Mouse (Mus musculus): ENCODE data around the gene Atn1. TPM values are rescaled to one million over a fixed set of nuclear protein-coding genes. Genes with fewer than 3 reads are reported as not detected.

Gene Atn1
- polyA plus RNA-seq, 1 experiment from 2014 or later = 15.2 TPM

- 90% methylated on average over 7 of the region's 7 CpGs for WGBS
- peaks cover 38% of the 10 kb centered on the region for H3K36me3 ChIP-seq (replicated peaks)
Observed at GRCm38 (mm10) chr6:124696441-124697150, 59.7 kb downstream of the Atn1 start.

GRCm38 (mm10) chr6:124694166-124694955 is 62.0 kb downstream of the Atn1 start:
- 72% methylated on average over 15 of the region's 15 CpGs for WGBS
- peaks cover 20% of the 10 kb centered on the region for H3K4me1 ChIP-seq
- peaks cover 16% of the 10 kb centered on the region for H3K36me3 ChIP-seq (replicated peaks)
- no peak overlapping the region for H3K27ac ChIP-seq (replicated peaks)
- H3K4me3 ChIP-seq = no peak overlapping the region
- H3K27me3 ChIP-seq (replicated peaks; ENCODE audit: low read depth, poor library complexity, severe bottlenecking) = no peaks in the 10 kb centered on the region
- DNase-seq (ENCODE audit: low spot score) = no peak
- no peaks in the 10 kb centered on the region for H3K9me3 ChIP-seq

More at GRCm38 (mm10) chr6:124696441-124697150, 59.7 kb downstream of the Atn1 start:
- H3K27ac ChIP-seq (replicated peaks) = no peak overlapping the region
- no peak for DNase-seq (ENCODE audit: low spot score)
- H3K9me3 ChIP-seq = no peaks in the 10 kb centered on the region
- peaks cover 20% of the 10 kb centered on the region for H3K4me1 ChIP-seq
- H3K27me3 ChIP-seq (replicated peaks; ENCODE audit: low read depth, poor library complexity, severe bottlenecking) = no peaks in the 10 kb centered on the region
- H3K4me3 ChIP-seq = no peak overlapping the region

DNA sequence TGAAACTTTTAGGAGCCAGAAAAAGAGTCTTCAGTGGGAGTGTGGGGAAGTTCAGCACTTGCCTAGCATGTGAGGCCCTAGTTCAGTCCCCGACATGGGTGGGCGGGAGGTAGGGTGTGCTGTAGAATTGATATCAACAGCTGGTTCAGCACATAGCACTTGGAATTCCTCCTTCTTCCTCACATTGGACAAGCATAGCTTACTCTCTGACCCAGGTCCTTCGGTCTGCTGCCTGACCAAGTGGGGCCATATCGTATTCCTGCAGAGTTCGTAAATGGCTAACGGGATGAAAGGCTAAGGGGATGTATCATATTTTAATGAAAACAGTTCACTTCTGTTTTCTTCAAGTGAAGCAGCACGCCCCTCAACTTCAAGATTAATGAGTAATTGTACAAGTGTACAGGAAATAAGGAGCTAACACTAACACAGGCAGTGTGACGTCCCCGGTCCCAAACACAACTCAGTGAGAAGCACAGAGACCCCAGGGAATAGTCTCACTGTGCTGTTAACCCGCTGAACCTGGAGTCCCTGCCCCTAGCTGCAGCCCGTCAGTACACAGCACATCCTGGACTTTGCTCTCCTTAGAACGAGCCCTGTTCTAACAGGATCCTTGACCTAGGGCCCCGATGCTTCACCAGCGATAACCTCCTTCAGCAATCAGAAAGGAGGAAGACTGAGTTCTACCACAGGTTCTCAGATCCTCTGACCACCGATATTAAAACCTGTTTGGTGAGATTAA is 62.9 kb downstream of the Atn1 start:
- WGBS = 70% methylated on average over 15 of the region's 15 CpGs
- H3K27me3 ChIP-seq (replicated peaks; ENCODE audit: low read depth, poor library complexity, severe bottlenecking) = no peaks in the 10 kb centered on the region
- peaks cover 7% of the 10 kb centered on the region for H3K36me3 ChIP-seq (replicated peaks)
- H3K9me3 ChIP-seq = no peaks in the 10 kb centered on the region
- H3K4me3 ChIP-seq = no peak overlapping the region
- peaks cover 20% of the 10 kb centered on the region for H3K4me1 ChIP-seq
- no peak overlapping the region for H3K27ac ChIP-seq (replicated peaks)
- DNase-seq (ENCODE audit: low spot score) = no peak

MicroRNA genes within 50 kb of the gene (microRNA counts, 519-probe panel; counts per million panel counts)
- microRNA mmu-miR-141 = 2,955 counts per million, percentile 68 among the panel's probes with 10 or more counts
- microRNA mmu-miR-200c = 5,451 counts per million, percentile 90 among the panel's probes with 10 or more counts

Small RNA genes lying within 50 kb of the gene (microRNA-seq; reads per million reads assigned to microRNA genes)
- gene Mir141 (670 reads per million, percentile 71 among the genes with 10 or more reads in this experiment), gene Mir200c (3,637 reads per million, percentile 86 among the genes with 10 or more reads in this experiment)

Other genes starting within 250 kb of the Atn1 start
- gene C1ra, start 244.1 kb downstream of the Atn1 start, polyA plus RNA-seq (2016; fragmentation: Nextera tagmentation; extraction: Ambion mirVana) = 0.13 TPM in 1 of 2 replicates, not detected in the other
- gene C1s1, start 214.2 kb downstream of the Atn1 start, polyA plus RNA-seq (2016; fragmentation: Nextera tagmentation; extraction: Ambion mirVana) = 0.70 and 1.2 TPM in 2 replicates
- not detected in 2 replicates for gene C1rb, start 186.2 kb downstream of the Atn1 start, polyA plus RNA-seq (2016; fragmentation: Nextera tagmentation; extraction: Ambion mirVana)
- not detected in 2 replicates for gene C1s2, start 120.4 kb downstream of the Atn1 start, polyA plus RNA-seq (2016; fragmentation: Nextera tagmentation; extraction: Ambion mirVana)
- gene Lpcat3, start 93.5 kb downstream of the Atn1 start, polyA plus RNA-seq (2016; fragmentation: Nextera tagmentation; extraction: Ambion mirVana) = 41.4 and 46.6 TPM in 2 replicates
- 233 and 257 TPM in 2 replicates for gene Emg1, start 44.3 kb downstream of the Atn1 start, polyA plus RNA-seq (2016; fragmentation: Nextera tagmentation; extraction: Ambion mirVana)
- 473 and 496 TPM in 2 replicates for gene Phb2, start 44.2 kb downstream of the Atn1 start, polyA plus RNA-seq (2016; fragmentation: Nextera tagmentation; extraction: Ambion mirVana)
- 9.3 and 10.4 TPM in 2 replicates for gene Ptpn6, start 17.8 kb downstream of the Atn1 start, polyA plus RNA-seq (2016; fragmentation: Nextera tagmentation; extraction: Ambion mirVana)
- 425 and 454 TPM in 2 replicates for gene Grcc10, start 15.2 kb downstream of the Atn1 start, polyA plus RNA-seq (2016; fragmentation: Nextera tagmentation; extraction: Ambion mirVana)
- gene Gm45234, start 503 bp downstream of the Atn1 start, polyA plus RNA-seq (2016; fragmentation: Nextera tagmentation; extraction: Ambion mirVana) = not detected in 2 replicates
- gene Eno2, start 13.1 kb upstream of the Atn1 start, polyA plus RNA-seq (2016; fragmentation: Nextera tagmentation; extraction: Ambion mirVana) = 2.3 and 2.4 TPM in 2 replicates
- 0.50 and 0.74 TPM in 2 replicates for gene Lrrc23, start 23.2 kb upstream of the Atn1 start, polyA plus RNA-seq (2016; fragmentation: Nextera tagmentation; extraction: Ambion mirVana)
- gene Spsb2, start 52.1 kb upstream of the Atn1 start, polyA plus RNA-seq (2016; fragmentation: Nextera tagmentation; extraction: Ambion mirVana) = 7.1 and 8.3 TPM in 2 replicates
- 829 and 899 TPM in 2 replicates for gene Tpi1, start 57.8 kb upstream of the Atn1 start, polyA plus RNA-seq (2016; fragmentation: Nextera tagmentation; extraction: Ambion mirVana)
- 191 and 212 TPM in 2 replicates for gene Usp5, start 73.0 kb upstream of the Atn1 start, polyA plus RNA-seq (2016; fragmentation: Nextera tagmentation; extraction: Ambion mirVana)
- gene Cdca3, start 73.0 kb upstream of the Atn1 start, polyA plus RNA-seq (2016; fragmentation: Nextera tagmentation; extraction: Ambion mirVana) = 225 and 238 TPM in 2 replicates
- 0.60 and 0.97 TPM in 2 replicates for gene Gnb3, start 83.8 kb upstream of the Atn1 start, polyA plus RNA-seq (2016; fragmentation: Nextera tagmentation; extraction: Ambion mirVana)
- 12.2 and 17.0 TPM in 2 replicates for gene P3h3, start 101.2 kb upstream of the Atn1 start, polyA plus RNA-seq (2016; fragmentation: Nextera tagmentation; extraction: Ambion mirVana)
- 1.3 and 1.4 TPM in 2 replicates for gene Gpr162, start 107.5 kb upstream of the Atn1 start, polyA plus RNA-seq (2016; fragmentation: Nextera tagmentation; extraction: Ambion mirVana)
- not detected in 2 replicates for gene Cd4, start 131.7 kb upstream of the Atn1 start, polyA plus RNA-seq (2016; fragmentation: Nextera tagmentation; extraction: Ambion mirVana)
- gene Lag3, start 155.2 kb upstream of the Atn1 start, polyA plus RNA-seq (2016; fragmentation: Nextera tagmentation; extraction: Ambion mirVana) = 1.2 and 1.6 TPM in 2 replicates
- gene Ptms, start 163.6 kb upstream of the Atn1 start, polyA plus RNA-seq (2016; fragmentation: Nextera tagmentation; extraction: Ambion mirVana) = 203 and 213 TPM in 2 replicates
- gene Mlf2, start 174.9 kb upstream of the Atn1 start, polyA plus RNA-seq (2016; fragmentation: Nextera tagmentation; extraction: Ambion mirVana) = 390 and 408 TPM in 2 replicates
- gene Cops7a, start 209.0 kb upstream of the Atn1 start, polyA plus RNA-seq (2016; fragmentation: Nextera tagmentation; extraction: Ambion mirVana) = 137 and 146 TPM in 2 replicates
- gene Pianp, start 240.2 kb upstream of the Atn1 start, polyA plus RNA-seq (2016; fragmentation: Nextera tagmentation; extraction: Ambion mirVana) = 0.82 and 1.1 TPM in 2 replicates

Data from embryonic facial prominence, embryonic 10.5 days (tissue).